Mouse (Mus musculus): Measurements from ENCODE around the gene Cited4. TPM values are rescaled to one million over a fixed set of nuclear protein-coding genes. Genes with fewer than 3 reads are reported as not detected.

Gene Cited4
- polyA plus RNA-seq, 1 experiment from 2014 or later: 1.6 TPM

GRCm38 (mm10) chr4:120713856-120714497 is 47.6 kb downstream of the Cited4 start:
- DNase-seq: no peak
- Histone ChIP-seq H3K4me1 (ENCODE audit: insufficient read depth) (peaks cover 6% of the 10 kb centered on the region; the same call in 1 of the 2 replicates), H3K36me3 (ENCODE audit: insufficient read depth) (no peaks in the 10 kb centered on the region), H3K9ac (no peak overlapping the region), H3K27ac (ENCODE audit: low read depth) (no peak overlapping the region), H3K27me3 (ENCODE audit: insufficient read depth, low read length) (peaks cover 13% of the 10 kb centered on the region; the same call in 1 of the 2 replicates), H3K4me3 (ENCODE audit: low read depth, low read length) (no peak overlapping the region), H3K9me3 (ENCODE audit: low read depth, low read length) (no peaks in the 10 kb centered on the region), H3K4me2 (no peak overlapping the region)
- no peak for ATAC-seq (ENCODE audit: insufficient read depth)
- no peak for TF ChIP-seq CTCF (IDR thresholded peaks at IDR 0.05; ENCODE audit: low read depth)
- WGBS: 68% methylated on average over 6 of the region's 6 CpGs

GRCm38 (mm10) chr4:120716141-120716571 is 49.8 kb downstream of the Cited4 start:
- H3K9ac ChIP-seq: peak overlapping the region; percentile 23; the same call in 1 of the 2 replicates
- H3K4me1 ChIP-seq (ENCODE audit: insufficient read depth): peaks cover 6% of the 10 kb centered on the region; the same call in 1 of the 2 replicates
- TF ChIP-seq CTCF (IDR thresholded peaks at IDR 0.05; ENCODE audit: low read depth): no peak
- ATAC-seq (ENCODE audit: insufficient read depth): peak; percentile 84
- no peaks in the 10 kb centered on the region for H3K36me3 ChIP-seq (ENCODE audit: insufficient read depth)
- peak overlapping the region; percentile 73 for H3K4me2 ChIP-seq
- H3K27ac ChIP-seq (ENCODE audit: low read depth): no peak overlapping the region
- no peaks in the 10 kb centered on the region for H3K9me3 ChIP-seq (ENCODE audit: low read depth, low read length)
- DNase-seq: peak; percentile 74
- H3K4me3 ChIP-seq (ENCODE audit: low read depth, low read length): peak overlapping the region; percentile 33
- WGBS: 2% methylated on average over 12 of the region's 12 CpGs
- peaks cover 13% of the 10 kb centered on the region; the same call in 1 of the 2 replicates for H3K27me3 ChIP-seq (ENCODE audit: insufficient read depth, low read length)

GRCm38 (mm10) chr4:120716765-120717164 is 50.4 kb downstream of the Cited4 start:
- no peaks in the 10 kb centered on the region for H3K36me3 ChIP-seq (ENCODE audit: insufficient read depth)
- peak overlapping the region; percentile 33 for H3K4me3 ChIP-seq (ENCODE audit: low read depth, low read length)
- H3K9ac ChIP-seq: no peak overlapping the region
- TF ChIP-seq CTCF (IDR thresholded peaks at IDR 0.05; ENCODE audit: low read depth): no peak
- DNase-seq (no peak), ATAC-seq (ENCODE audit: insufficient read depth) (0 out of 2 replicates have a peak, but pooled peaks have one; percentile 5)
- WGBS: 14% methylated on average over 12 of the region's 12 CpGs
- H3K4me2 ChIP-seq: peak overlapping the region; percentile 73
- peaks cover 6% of the 10 kb centered on the region; the same call in 1 of the 2 replicates for H3K4me1 ChIP-seq (ENCODE audit: insufficient read depth)
- H3K9me3 ChIP-seq (ENCODE audit: low read depth, low read length): no peaks in the 10 kb centered on the region
- no peak overlapping the region for H3K27ac ChIP-seq (ENCODE audit: low read depth)
- peaks cover 13% of the 10 kb centered on the region; the same call in 1 of the 2 replicates for H3K27me3 ChIP-seq (ENCODE audit: insufficient read depth, low read length)

Other genes with a start within 250 kb of the Cited4 start
- 0.11 and 0.14 TPM in 2 replicates for gene Slfnl1, start 134.3 kb upstream of the Cited4 start, polyA plus RNA-seq (2014; fragmentation: Nextera tagmentation; extraction: Ambion mirVana)
- gene Ctps, start 96.3 kb upstream of the Cited4 start, polyA plus RNA-seq (2014; fragmentation: Nextera tagmentation; extraction: Ambion mirVana): 108 and 114 TPM in 2 replicates
- gene Gm8439, start 77.8 kb upstream of the Cited4 start, polyA plus RNA-seq (2014; fragmentation: Nextera tagmentation; extraction: Ambion mirVana): not detected in 2 replicates
- gene Kcnq4, start 82.0 kb downstream of the Cited4 start, polyA plus RNA-seq (2014; fragmentation: Nextera tagmentation; extraction: Ambion mirVana): 3.7 and 4.5 TPM in 2 replicates
- 113 and 114 TPM in 2 replicates for gene Nfyc, start 165.0 kb downstream of the Cited4 start, polyA plus RNA-seq (2014; fragmentation: Nextera tagmentation; extraction: Ambion mirVana)
- gene Rims3, start 188.2 kb downstream of the Cited4 start, polyA plus RNA-seq (2014; fragmentation: Nextera tagmentation; extraction: Ambion mirVana): 0.70 and 1.1 TPM in 2 replicates